Mouse (Mus musculus): ENCODE measurements at regions not wholly inside any gene's neighbourhood (a gene's known extent, or its start where the extent isn't known, plus 50 kb on each side); places are given as distances from the start of the nearest gene placed in this dataset.
"Not testable (repeated sequence)": the region's sequence is repeated elsewhere in the genome, so short reads cannot be mapped to it uniquely, and the experiment has no call there.

- Histone ChIP-seq H3K4me1 (ENCODE audit: control insufficient read depth, insufficient read depth, low read length) (no peaks in the 10 kb centered on the region), H3K4me3 (ENCODE audit: insufficient read depth, low read depth, low read length) (no peak overlapping the region), H3K9ac (ENCODE audit: low read depth, low read length) (no peak overlapping the region), H3K79me2 (ENCODE audit: control insufficient read depth, insufficient read depth, low read length) (no peaks in the 10 kb centered on the region), H3K27ac (replicated peaks; ENCODE audit: insufficient read depth, low read depth, low read length) (no peak overlapping the region), H3K36me3 (ENCODE audit: control insufficient read depth, insufficient read depth, low read length) (no peaks in the 10 kb centered on the region), H3K27me3 (ENCODE audit: control insufficient read depth, insufficient read depth, low read length) (no peaks in the 10 kb centered on the region)
- no peak for DNase-seq (ENCODE audit: extremely low read depth, low read depth, low spot score)
- 87% methylated on average over 8 of the region's 8 CpGs for WGBS
- TF ChIP-seq CTCF (IDR thresholded peaks at IDR 0.05; ENCODE audit: low read depth, low read length), result no peak
- no peak for TF ChIP-seq POLR2A (IDR thresholded peaks at IDR 0.05; ENCODE audit: extremely low read depth, insufficient read depth, low read length)
Measured at GRCm38 (mm10) chr9:115840791-115841190, 68.5 kb upstream of the Gadl1 start.

GRCm38 (mm10) chr9:115841684-115842083, 67.6 kb upstream of the Gadl1 start:
- Histone ChIP-seq H3K79me2 (ENCODE audit: control insufficient read depth, insufficient read depth, low read length) (no peaks in the 10 kb centered on the region), H3K27me3 (ENCODE audit: control insufficient read depth, insufficient read depth, low read length) (no peaks in the 10 kb centered on the region), H3K4me3 (ENCODE audit: insufficient read depth, low read depth, low read length) (no peak overlapping the region), H3K36me3 (ENCODE audit: control insufficient read depth, insufficient read depth, low read length) (no peaks in the 10 kb centered on the region), H3K4me1 (ENCODE audit: control insufficient read depth, insufficient read depth, low read length) (no peaks in the 10 kb centered on the region), H3K27ac (replicated peaks; ENCODE audit: insufficient read depth, low read depth, low read length) (no peak overlapping the region), H3K9ac (ENCODE audit: low read depth, low read length) (no peak overlapping the region)
- TF ChIP-seq CTCF (IDR thresholded peaks at IDR 0.05; ENCODE audit: low read depth, low read length) (no peak), POLR2A (IDR thresholded peaks at IDR 0.05; ENCODE audit: extremely low read depth, insufficient read depth, low read length) (no peak)
- WGBS, result 69% methylated on average over 10 of the region's 10 CpGs
- no peak for DNase-seq (ENCODE audit: extremely low read depth, low read depth, low spot score)

- no peaks in the 10 kb centered on the region for H3K79me2 ChIP-seq (ENCODE audit: control insufficient read depth, insufficient read depth, low read length)
- H3K36me3 ChIP-seq (ENCODE audit: control insufficient read depth, insufficient read depth, low read length), result no peaks in the 10 kb centered on the region
Measured at GRCm38 (mm10) chr9:115844340-115844739, 64.9 kb upstream of the Gadl1 start.

GRCm38 (mm10) chr9:115845091-115845490, 64.2 kb upstream of the Gadl1 start:
- TF ChIP-seq CTCF (IDR thresholded peaks at IDR 0.05; ENCODE audit: low read depth, low read length), result no peak
- TF ChIP-seq POLR2A (IDR thresholded peaks at IDR 0.05; ENCODE audit: extremely low read depth, insufficient read depth, low read length), result no peak
- Histone ChIP-seq H3K36me3 (ENCODE audit: control insufficient read depth, insufficient read depth, low read length) (no peaks in the 10 kb centered on the region), H3K79me2 (ENCODE audit: control insufficient read depth, insufficient read depth, low read length) (no peaks in the 10 kb centered on the region), H3K27ac (replicated peaks; ENCODE audit: insufficient read depth, low read depth, low read length) (no peak overlapping the region), H3K27me3 (ENCODE audit: control insufficient read depth, insufficient read depth, low read length) (no peaks in the 10 kb centered on the region), H3K9ac (ENCODE audit: low read depth, low read length) (no peak overlapping the region), H3K4me3 (ENCODE audit: insufficient read depth, low read depth, low read length) (no peak overlapping the region), H3K4me1 (ENCODE audit: control insufficient read depth, insufficient read depth, low read length) (no peaks in the 10 kb centered on the region)
- 71% methylated on average over 5 of the region's 5 CpGs for WGBS
- DNase-seq (ENCODE audit: extremely low read depth, low read depth, low spot score), result no peak

More at GRCm38 (mm10) chr9:115844340-115844739, 64.9 kb upstream of the Gadl1 start:
- no peak overlapping the region for H3K4me3 ChIP-seq (ENCODE audit: insufficient read depth, low read depth, low read length)
- DNase-seq (ENCODE audit: extremely low read depth, low read depth, low spot score), result no peak
- no peaks in the 10 kb centered on the region for H3K27me3 ChIP-seq (ENCODE audit: control insufficient read depth, insufficient read depth, low read length)
- H3K9ac ChIP-seq (ENCODE audit: low read depth, low read length), result no peak overlapping the region
- no peak for TF ChIP-seq POLR2A (IDR thresholded peaks at IDR 0.05; ENCODE audit: extremely low read depth, insufficient read depth, low read length)
- TF ChIP-seq CTCF (IDR thresholded peaks at IDR 0.05; ENCODE audit: low read depth, low read length), result no peak
- no peaks in the 10 kb centered on the region for H3K4me1 ChIP-seq (ENCODE audit: control insufficient read depth, insufficient read depth, low read length)
- WGBS, result 55% methylated on average over 4 of the region's 4 CpGs
- H3K27ac ChIP-seq (replicated peaks; ENCODE audit: insufficient read depth, low read depth, low read length), result no peak overlapping the region

- WGBS, result 65% methylated on average over 12 of the region's 12 CpGs
- no peak overlapping the region for H3K4me3 ChIP-seq (ENCODE audit: insufficient read depth, low read depth, low read length)
- H3K79me2 ChIP-seq (ENCODE audit: control insufficient read depth, insufficient read depth, low read length), result no peaks in the 10 kb centered on the region
- no peak overlapping the region for H3K27ac ChIP-seq (replicated peaks; ENCODE audit: insufficient read depth, low read depth, low read length)
- H3K36me3 ChIP-seq (ENCODE audit: control insufficient read depth, insufficient read depth, low read length), result no peaks in the 10 kb centered on the region
- no peak for DNase-seq (ENCODE audit: extremely low read depth, low read depth, low spot score)
- TF ChIP-seq CTCF (IDR thresholded peaks at IDR 0.05; ENCODE audit: low read depth, low read length) (no peak), POLR2A (IDR thresholded peaks at IDR 0.05; ENCODE audit: extremely low read depth, insufficient read depth, low read length) (no peak)
- no peaks in the 10 kb centered on the region for H3K27me3 ChIP-seq (ENCODE audit: control insufficient read depth, insufficient read depth, low read length)
- no peaks in the 10 kb centered on the region for H3K4me1 ChIP-seq (ENCODE audit: control insufficient read depth, insufficient read depth, low read length)
- no peak overlapping the region for H3K9ac ChIP-seq (ENCODE audit: low read depth, low read length)
Measured at GRCm38 (mm10) chr9:115847289-115848074, 61.8 kb upstream of the Gadl1 start.

- H3K27ac ChIP-seq (replicated peaks; ENCODE audit: insufficient read depth, low read depth, low read length); DNase-seq (ENCODE audit: extremely low read depth, low read depth, low spot score); H3K27me3 ChIP-seq (ENCODE audit: control insufficient read depth, insufficient read depth, low read length); H3K79me2 ChIP-seq (ENCODE audit: control insufficient read depth, insufficient read depth, low read length); H3K36me3 ChIP-seq (ENCODE audit: control insufficient read depth, insufficient read depth, low read length); H3K9ac ChIP-seq (ENCODE audit: low read depth, low read length); H3K4me3 ChIP-seq (ENCODE audit: insufficient read depth, low read depth, low read length); H3K4me1 ChIP-seq (ENCODE audit: control insufficient read depth, insufficient read depth, low read length): not testable (repeated sequence)
- WGBS, result 80% methylated on average over 5 of the region's 5 CpGs
Measured at GRCm38 (mm10) chr9:115853210-115853842, 55.9 kb upstream of the Gadl1 start.
